Comparison of ENCODE assay signal across 24 mouse cellular contexts in the genomic region with DNA sequence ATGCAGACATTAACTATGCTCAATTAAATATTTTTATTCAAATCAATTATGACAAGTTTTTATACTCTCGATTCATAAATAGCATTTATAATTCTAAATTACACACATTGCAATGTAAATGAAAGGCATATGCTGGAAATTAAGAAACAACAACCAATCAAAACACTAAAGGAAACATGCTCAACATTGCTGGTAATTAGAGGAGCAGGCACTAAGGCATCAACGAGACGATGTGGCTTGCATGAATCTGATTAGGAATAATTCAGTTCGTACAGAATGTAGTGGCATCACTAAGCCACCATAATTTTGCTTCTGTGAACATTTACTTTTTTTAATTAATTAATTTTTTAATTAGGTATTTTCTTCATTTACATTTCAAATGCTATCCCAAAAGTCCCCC.
DNase-seq lines count a peak whose midpoint lies in the region; ATAC-seq and TF ChIP-seq lines count a peak whose summit lies in the region.
"Had no signal": no experiment of that assay in that cellular context is flagged by ENCODE, and none has a peak within 500 bp of the region (broad histone marks: within the 10 kb centered on the region; RNA-seq: fewer than 3 reads in every experiment).

No protein-coding gene starts in this region.

- ATAC-seq in forebrain, embryonic 13.5 days = peak; percentile 66
- ATAC-seq in forebrain, postnatal 0 days = no peak
- ATAC-seq in forebrain, embryonic 15.5 days (replicated peaks) = peak; percentile 70
- ATAC-seq in forebrain, embryonic 12.5 days (ENCODE audit: low FRiP score) = no peak
- ATAC-seq: activated CD4-positive, CD25-positive, alpha-beta regulatory T cell, adult 4 months; CD4-positive, CD25-positive, alpha-beta regulatory T cell, adult 4 months; Patski had no signal

- no peak overlapping the region for H3K4me3 ChIP-seq in forebrain, embryonic 13.5 days
- no peak overlapping the region for H3K4me3 ChIP-seq in forebrain, postnatal 0 days (ENCODE audit: low read depth, low read length)
- H3K4me3 ChIP-seq in forebrain, embryonic 15.5 days = no peak overlapping the region
- no peak overlapping the region for H3K4me3 ChIP-seq in forebrain, embryonic 12.5 days (replicated peaks)
- H3K4me3 ChIP-seq: embryonic facial prominence, embryonic 13.5 days; embryonic facial prominence, embryonic 15.5 days; erythroblast, embryonic 14.5 days had no signal

- H3K27ac ChIP-seq in forebrain, embryonic 13.5 days = no peak overlapping the region
- no peak overlapping the region for H3K27ac ChIP-seq in forebrain, postnatal 0 days (ENCODE audit: low read depth, low read length)
- H3K27ac ChIP-seq in forebrain, embryonic 15.5 days (replicated peaks) = no peak overlapping the region
- no peak overlapping the region for H3K27ac ChIP-seq in forebrain, embryonic 12.5 days
- H3K27ac ChIP-seq: embryonic facial prominence, embryonic 13.5 days; embryonic facial prominence, embryonic 15.5 days had no signal

- H3K27me3 ChIP-seq in forebrain, embryonic 13.5 days = no peaks in the 10 kb centered on the region
- H3K27me3 ChIP-seq in forebrain, postnatal 0 days (ENCODE audit: insufficient read depth, low read length) = no peaks in the 10 kb centered on the region
- H3K27me3 ChIP-seq in forebrain, embryonic 15.5 days = no peaks in the 10 kb centered on the region
- H3K27me3 ChIP-seq in forebrain, embryonic 12.5 days = no peaks in the 10 kb centered on the region
- H3K27me3 ChIP-seq: CH12.LX; embryonic facial prominence, embryonic 13.5 days; embryonic facial prominence, embryonic 15.5 days; Patski had no signal

- H3K9ac ChIP-seq in forebrain, embryonic 13.5 days = no peak overlapping the region
- no peak overlapping the region for H3K9ac ChIP-seq in forebrain, postnatal 0 days
- no peak overlapping the region for H3K9ac ChIP-seq in forebrain, embryonic 15.5 days (replicated peaks)
- no peak overlapping the region for H3K9ac ChIP-seq in forebrain, embryonic 12.5 days
- H3K9ac ChIP-seq: embryonic facial prominence, embryonic 13.5 days; embryonic facial prominence, embryonic 15.5 days had no signal

- H3K36me3 ChIP-seq in forebrain, embryonic 13.5 days (ENCODE audit: poor library complexity, severe bottlenecking) = no peaks in the 10 kb centered on the region
- no peaks in the 10 kb centered on the region for H3K36me3 ChIP-seq in forebrain, postnatal 0 days (ENCODE audit: insufficient read depth)
- H3K36me3 ChIP-seq in forebrain, embryonic 15.5 days = no peaks in the 10 kb centered on the region
- no peaks in the 10 kb centered on the region for H3K36me3 ChIP-seq in forebrain, embryonic 12.5 days (replicated peaks)
- H3K36me3 ChIP-seq: embryonic facial prominence, embryonic 13.5 days; embryonic facial prominence, embryonic 15.5 days; G1E had no signal

- TF ChIP-seq CTCF in forebrain, postnatal 0 days (IDR thresholded peaks at IDR 0.05; ENCODE audit: low read depth) = no peak
- no peak for TF ChIP-seq CTCF in brain, embryonic 14.5 days (IDR thresholded peaks at IDR 0.05; ENCODE audit: borderline replicate concordance, extremely low read depth, insufficient read depth, insufficient read length)

- TF ChIP-seq POLR2A in brain, embryonic 14.5 days (IDR thresholded peaks at IDR 0.05; ENCODE audit: borderline replicate concordance, extremely low read depth, insufficient read depth, insufficient read length, poor library complexity, severe bottlenecking) = no peak

- H3K9me3 ChIP-seq in forebrain, embryonic 13.5 days (replicated peaks) = no peaks in the 10 kb centered on the region
- no peaks in the 10 kb centered on the region for H3K9me3 ChIP-seq in forebrain, postnatal 0 days (ENCODE audit: low read length)
- H3K9me3 ChIP-seq in forebrain, embryonic 15.5 days = no peaks in the 10 kb centered on the region
- H3K9me3 ChIP-seq in forebrain, embryonic 12.5 days = no peaks in the 10 kb centered on the region
- H3K9me3 ChIP-seq: embryonic facial prominence, embryonic 13.5 days; embryonic facial prominence, embryonic 15.5 days; G1E had no signal

- no peak for DNase-seq in forebrain, postnatal 0 days
- peak; percentile 62 for DNase-seq in brain, embryonic 14.5 days (ENCODE audit: low read depth)
- DNase-seq: adrenal gland, adult 8-10 months; adrenal gland, postnatal 14 days; adrenal gland, postnatal 36 days; B cell, adult 2 months; cerebellum, adult 11 months; cerebellum, adult 18-20 months; cerebellum, adult 8-10 months; cerebellum, adult 9-11 months; cerebellum, postnatal 14 days; cerebellum, postnatal 36 days; embryo, embryonic 11 days had no signal

- H3K4me1 ChIP-seq in forebrain, embryonic 13.5 days = peaks cover 18% of the 10 kb centered on the region
- no peaks in the 10 kb centered on the region for H3K4me1 ChIP-seq in forebrain, postnatal 0 days (ENCODE audit: insufficient read depth)
- H3K4me1 ChIP-seq in forebrain, embryonic 15.5 days = peaks cover 14% of the 10 kb centered on the region
- 0 out of 2 replicates have a peak, but pooled peaks cover 2% of the 10 kb centered on the region for H3K4me1 ChIP-seq in forebrain, embryonic 12.5 days

- no peak overlapping the region for H3K4me2 ChIP-seq in forebrain, embryonic 13.5 days
- no peak overlapping the region for H3K4me2 ChIP-seq in forebrain, postnatal 0 days (ENCODE audit: low read depth)
- no peak overlapping the region for H3K4me2 ChIP-seq in forebrain, embryonic 15.5 days (replicated peaks)
- no peak overlapping the region for H3K4me2 ChIP-seq in forebrain, embryonic 12.5 days
- H3K4me2 ChIP-seq: embryonic facial prominence, embryonic 13.5 days; embryonic facial prominence, embryonic 15.5 days had no signal

- WGBS in forebrain, embryonic 13.5 days = 73% methylated on average over 4 of the region's 4 CpGs
- 42% methylated on average over 4 of the region's 4 CpGs for WGBS in forebrain, postnatal 0 days
- 51% methylated on average over 4 of the region's 4 CpGs for WGBS in forebrain, embryonic 15.5 days
- WGBS in forebrain, embryonic 12.5 days = 74% methylated on average over 4 of the region's 4 CpGs

Comparison
In these comparisons a context has a peak if more than half of its experiments do, and no peak if none do; other contexts are left out.
1. ATAC-seq: peak in forebrain, embryonic 13.5 days (single experiment) and forebrain, embryonic 15.5 days (single experiment); none in forebrain, postnatal 0 days (single experiment) and forebrain, embryonic 12.5 days (single experiment).